Mouse (Mus musculus) heart, postnatal 0 days (tissue): ENCODE results near the gene Treml2.

Source experiments
- CTCF ChIP-seq: IDR thresholded peaks from 2 replicates; pipeline ENCODE4 v1.5.1; 2016; ENCODE audit warnings: antibody characterized with exemption, control low read depth, low read depth
- EP300 ChIP-seq: IDR thresholded peaks from 2 replicates; pipeline ENCODE4 v1.6.1; 2016; ENCODE audit warnings: antibody characterized with exemption, low read depth

- TF ChIP-seq CTCF (no peak), EP300 (no peak)
These were observed 2.5 kb downstream of the Treml2 start for GRCm38 (mm10) chr17:48301792-48302191.
